Mouse (Mus musculus) testis, adult 10 weeks (tissue): Measurements from ENCODE around the gene Car8. TPM values are rescaled to one million over a fixed set of nuclear protein-coding genes. Genes with fewer than 3 reads are reported as not detected.

Experiments used
- polyA plus RNA-seq: library from polyadenylated mRNA; stranded (reverse); fragments of 350-450 nt; fragmentation: Illumina TruSeq; extraction: RNeasy Lipid Tissue Mini Kit (QIAGEN cat#74804); gene quantifications from one replicate; pipeline ENCODE4 v1.2.3, GENCODE M21; 2014; ENCODE audit warnings: low read depth, low replicate concordance

Car8 gene
- 0.32 TPM for polyA plus RNA-seq

GRCm38 (mm10) chr4:8238560-8239305 lies at the start of gene Car8:
Gene Car8, minus strand, starts transcription at chr4:8239041.

